Mouse (Mus musculus) kidney, embryonic 16.5 days (tissue): ENCODE data around the gene Txlng. TPM values are rescaled to one million over a fixed set of nuclear protein-coding genes. Genes with fewer than 3 reads are reported as not detected.

Experiments used
- ATAC-seq: fragments of 200-750 bp; cut with Nextera tagmentation; 2 replicates; pipeline ENCODE4 v1.8.0; 2017; ENCODE audit warnings: moderate TSS enrichment; ENCODE audit not compliant: low FRiP score, low TSS enrichment
- H3K27ac ChIP-seq: fragments of 300-500 bp; sonication (generic); 2 replicates; pipeline ENCODE4 v1.5.1; 2014; ENCODE audit warnings: low read length
- H3K27me3 ChIP-seq: fragments of 300-500 bp; sonication (generic); 2 replicates; pipeline ENCODE4 v1.6.1; 2014; ENCODE audit warnings: low read length, control low read depth, mixed read lengths; ENCODE audit not compliant: insufficient read depth
- H3K36me3 ChIP-seq: fragments of 300-500 bp; sonication (generic); 2 replicates; pipeline ENCODE4 v1.6.1; 2014; ENCODE audit warnings: low read length, control low read depth, mixed read lengths; ENCODE audit not compliant: insufficient read depth
- H3K4me1 ChIP-seq: fragments of 300-500 bp; sonication (generic); 2 replicates; pipeline ENCODE4 v1.6.1; 2014; ENCODE audit warnings: low read length, control low read depth, mixed read lengths; ENCODE audit not compliant: insufficient read depth
- H3K4me2 ChIP-seq: fragments of 300-500 bp; sonication (generic); replicated peaks from 2 replicates; pipeline ENCODE4 v1.6.1; 2014; ENCODE audit warnings: low read depth, low read length
- H3K4me3 ChIP-seq: fragments of 300-500 bp; sonication (generic); 2 replicates; pipeline ENCODE4 v1.5.1; 2014; ENCODE audit warnings: mild to moderate bottlenecking, low read length
- H3K9ac ChIP-seq: fragments of 300-500 bp; sonication (generic); replicated peaks from 2 replicates; pipeline ENCODE4 v1.6.1; 2014; ENCODE audit warnings: low read length
- H3K9me3 ChIP-seq: fragments of 300-500 bp; sonication (generic); 2 replicates; pipeline ENCODE4 v1.6.1; 2016; ENCODE audit warnings: low read length, control low read depth
- WGBS: fragments of 180-500 bp; shearing (Covaris S2); extraction: QIAGEN DNeasy Blood & Tissue Kit; methylation state at CpG from one replicate; pipeline ENCODE4 v1.1.7; 2014; 5-methylcytosine and 5-hydroxymethylcytosine counted together
- polyA plus RNA-seq: library from polyadenylated mRNA; unstranded; fragments of >200 nt; fragmentation: Nextera tagmentation; extraction: Ambion mirVana; gene quantifications from 2 replicates; pipeline ENCODE4 v1.2.1, GENCODE M21; 2015

Gene Txlng
- polyA plus RNA-seq, 1 experiment from 2014 or later = 15.3 TPM

- Histone ChIP-seq H3K9me3 (no peaks in the 10 kb centered on the region), H3K4me2 (peak overlapping the region; percentile 54), H3K4me3 (peak overlapping the region; percentile 70), H3K4me1 (peaks cover 16% of the 10 kb centered on the region; the same call in 1 of the 2 replicates), H3K27me3 (no peaks in the 10 kb centered on the region), H3K36me3 (0 out of 2 replicates have a peak, but pooled peaks cover 3% of the 10 kb centered on the region), H3K27ac (no peak overlapping the region; the same call in 1 of the 2 replicates), H3K9ac (peak overlapping the region; percentile 85)
- 34% methylated on average over 9 of the region's 9 CpGs for WGBS
- ATAC-seq = no peak
Observed at GRCm38 (mm10) chrX:162761716-162762395, 67.4 kb downstream of the Txlng start.

GRCm38 (mm10) chrX:162760958-162761515 lies 68.2 kb downstream of the Txlng start:
- peak overlapping the region; percentile 99 for H3K27ac ChIP-seq
- H3K9me3 ChIP-seq = no peaks in the 10 kb centered on the region
- peak overlapping the region; percentile 54 for H3K4me2 ChIP-seq
- 0 out of 2 replicates have a peak, but pooled peaks cover 3% of the 10 kb centered on the region for H3K36me3 ChIP-seq
- no peak for ATAC-seq
- WGBS = 19% methylated on average over 30 of the region's 50 CpGs
- H3K4me3 ChIP-seq = peak overlapping the region; percentile 70
- H3K27me3 ChIP-seq = no peaks in the 10 kb centered on the region
- H3K9ac ChIP-seq = peak overlapping the region; percentile 85
- peaks cover 16% of the 10 kb centered on the region; the same call in 1 of the 2 replicates for H3K4me1 ChIP-seq

DNA sequence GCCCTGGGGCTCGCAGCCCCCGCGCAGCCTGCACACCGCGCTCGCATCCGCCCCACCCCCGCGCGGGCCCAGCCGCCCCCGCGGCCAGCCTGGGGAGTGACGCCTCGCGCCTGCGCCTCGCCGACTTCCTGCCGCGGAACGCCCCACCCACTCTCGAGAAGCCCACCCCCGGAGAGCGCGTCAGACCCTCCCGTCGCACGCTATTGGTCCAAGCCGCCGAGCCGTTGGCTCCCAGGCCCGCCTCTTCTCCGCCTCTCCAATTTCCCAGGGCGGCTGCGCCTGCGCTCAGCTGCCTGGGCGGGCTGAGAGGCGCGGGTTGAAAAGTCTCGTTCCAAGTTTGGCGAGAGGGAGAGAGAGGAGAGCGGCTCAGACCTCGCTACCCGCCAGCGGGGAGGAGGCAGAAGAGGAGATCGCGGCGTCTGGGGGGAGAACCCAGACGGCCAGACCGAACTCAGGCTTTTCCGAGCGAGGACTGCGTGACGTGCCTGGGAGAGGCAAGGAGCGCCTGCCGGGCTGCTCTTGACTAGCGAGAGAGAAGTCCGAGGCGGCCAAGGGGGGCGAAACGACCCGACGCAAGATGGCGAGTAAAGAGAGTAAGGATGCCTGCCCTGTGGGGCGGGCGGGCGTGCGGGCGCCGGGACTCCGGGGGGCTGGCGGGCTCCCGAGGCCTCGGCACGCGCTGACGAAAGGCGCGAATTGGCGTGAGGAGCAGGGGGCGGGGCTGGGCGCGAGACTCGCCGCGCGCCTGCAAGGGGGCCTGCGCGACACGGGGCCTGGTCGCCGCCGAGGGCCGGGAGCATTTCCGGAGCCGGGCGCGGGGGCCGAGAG lies 68.9 kb downstream of the Txlng start, which contains the start of gene Rbbp7:
Gene Rbbp7, plus strand, starts transcription at position 288 of the 828 bp plus-strand sequence.
- no peaks in the 10 kb centered on the region for H3K27me3 ChIP-seq
- H3K4me3 ChIP-seq = peak within 1 kb of the TSS; percentile 70
- H3K9ac ChIP-seq = peak within 1 kb of the TSS; percentile 85
- no peaks in the 10 kb centered on the region for H3K9me3 ChIP-seq
- H3K27ac ChIP-seq = peak within 1 kb of the TSS; percentile 99
- peak within 1 kb of the TSS; percentile 54 for H3K4me2 ChIP-seq
- peak; percentile 98 for ATAC-seq
- 19% methylated on average over 48 of the region's 100 CpGs for WGBS
- peaks cover 16% of the 10 kb centered on the region; the same call in 1 of the 2 replicates for H3K4me1 ChIP-seq
- 0 out of 2 replicates have a peak, but pooled peaks cover 3% of the 10 kb centered on the region for H3K36me3 ChIP-seq

DNA sequence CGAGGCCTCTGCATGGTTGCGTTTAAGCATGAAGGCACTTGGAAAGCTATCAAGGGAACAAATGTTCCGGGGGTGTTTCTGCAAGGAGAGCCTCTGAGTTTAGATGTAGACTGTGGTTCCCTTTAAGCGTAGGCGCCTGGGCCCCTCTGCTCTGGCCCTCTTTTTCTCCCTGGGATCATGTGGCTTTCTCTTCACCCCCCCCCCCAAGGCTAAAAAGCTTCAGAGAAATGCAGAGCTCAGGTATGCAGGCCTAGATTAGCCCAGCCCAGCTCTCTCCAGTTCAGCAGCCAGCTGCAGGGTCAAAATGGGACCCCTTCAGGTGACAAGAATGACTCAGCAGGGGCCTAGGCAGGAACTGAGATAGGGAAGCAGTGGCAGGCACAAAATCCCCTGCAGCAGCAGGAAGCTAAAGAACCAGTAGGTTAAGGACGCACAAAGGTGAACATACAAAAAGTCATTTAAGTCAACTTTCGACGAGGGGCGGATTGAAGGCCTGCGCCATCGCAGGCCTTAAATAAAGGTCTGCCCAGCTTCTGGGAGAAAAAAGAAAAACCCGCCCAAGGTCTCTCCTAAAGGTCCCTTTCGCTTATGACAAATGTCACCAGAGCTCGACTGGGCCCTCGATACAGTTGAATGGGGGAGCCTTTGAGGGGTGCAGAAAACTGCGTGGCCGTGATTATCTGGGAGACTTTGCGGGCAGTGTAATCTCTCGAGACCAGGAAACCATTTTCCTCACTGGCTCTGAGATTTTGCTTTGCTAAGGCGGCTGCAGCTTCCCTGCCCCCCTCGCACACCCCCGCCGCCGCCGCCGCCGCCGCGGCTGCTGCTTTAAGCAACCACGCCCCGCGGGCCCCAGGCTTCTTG lies 69.8 kb downstream of the Txlng start:
- no peaks in the 10 kb centered on the region for H3K9me3 ChIP-seq
- peak; percentile 36; the same call in 1 of the 2 replicates for ATAC-seq

DNA sequence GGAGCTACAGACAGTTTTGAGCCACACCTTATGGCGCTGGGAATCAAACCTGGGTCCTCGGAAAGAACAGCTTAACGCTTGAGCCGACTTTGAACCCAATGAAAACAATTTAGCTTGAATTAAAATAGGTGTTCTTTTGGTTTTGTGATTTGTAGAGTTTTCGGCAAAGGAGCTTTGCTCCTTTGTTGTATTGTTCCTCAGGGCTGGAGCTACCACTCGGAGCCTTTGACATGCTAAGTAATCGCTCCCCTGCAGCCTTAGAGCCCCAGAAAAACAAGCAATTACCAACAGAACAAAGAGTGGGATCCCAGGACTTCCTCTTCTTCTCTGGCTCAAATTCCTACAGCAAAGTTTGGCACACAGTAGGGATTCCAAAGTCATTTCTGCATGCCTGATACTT lies 73.2 kb downstream of the Txlng start:
- H3K27me3 ChIP-seq = peaks cover 7% of the 10 kb centered on the region
- no peak overlapping the region for H3K27ac ChIP-seq
- no peaks in the 10 kb centered on the region for H3K36me3 ChIP-seq
- no peak overlapping the region for H3K4me2 ChIP-seq
- 63% methylated on average over 7 of the region's 7 CpGs for WGBS
- H3K4me3 ChIP-seq = no peak overlapping the region
- H3K4me1 ChIP-seq = peaks cover 10% of the 10 kb centered on the region; the same call in 1 of the 2 replicates
- ATAC-seq = no peak
- H3K9ac ChIP-seq = no peak overlapping the region
- H3K9me3 ChIP-seq = no peaks in the 10 kb centered on the region

More for the DNA sequence above, 69.8 kb downstream of the Txlng start:
- Histone ChIP-seq H3K36me3 (no peaks in the 10 kb centered on the region), H3K4me2 (peak overlapping the region; percentile 47), H3K9ac (peak overlapping the region; percentile 62), H3K4me1 (peaks cover 16% of the 10 kb centered on the region; the same call in 1 of the 2 replicates), H3K4me3 (peak overlapping the region; percentile 35), H3K27me3 (no peaks in the 10 kb centered on the region), H3K27ac (peak overlapping the region; percentile 96)
- WGBS = 31% methylated on average over 20 of the region's 32 CpGs

DNA sequence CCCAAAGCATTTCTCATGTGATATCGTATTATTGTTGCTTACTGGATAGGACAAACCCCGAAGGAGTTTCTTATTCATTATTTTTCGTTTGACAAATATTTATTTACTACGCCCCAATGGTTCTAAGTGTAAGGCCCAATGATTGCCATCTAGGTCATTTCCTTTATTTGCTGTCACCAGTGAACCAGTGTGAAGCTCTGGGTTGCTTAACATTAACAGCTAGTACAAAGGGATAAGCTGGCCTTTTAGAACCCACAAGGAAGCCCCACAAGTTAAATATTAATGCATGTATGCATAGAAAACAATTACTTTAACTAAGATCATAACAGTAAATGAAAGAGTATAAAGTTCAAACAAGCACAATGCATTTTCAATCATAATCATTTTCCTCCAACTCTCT lies 74.9 kb downstream of the Txlng start:
- Histone ChIP-seq H3K27ac (no peak overlapping the region), H3K9me3 (no peaks in the 10 kb centered on the region)
- WGBS = 74% methylated on average over 4 of the region's 4 CpGs

DNA sequence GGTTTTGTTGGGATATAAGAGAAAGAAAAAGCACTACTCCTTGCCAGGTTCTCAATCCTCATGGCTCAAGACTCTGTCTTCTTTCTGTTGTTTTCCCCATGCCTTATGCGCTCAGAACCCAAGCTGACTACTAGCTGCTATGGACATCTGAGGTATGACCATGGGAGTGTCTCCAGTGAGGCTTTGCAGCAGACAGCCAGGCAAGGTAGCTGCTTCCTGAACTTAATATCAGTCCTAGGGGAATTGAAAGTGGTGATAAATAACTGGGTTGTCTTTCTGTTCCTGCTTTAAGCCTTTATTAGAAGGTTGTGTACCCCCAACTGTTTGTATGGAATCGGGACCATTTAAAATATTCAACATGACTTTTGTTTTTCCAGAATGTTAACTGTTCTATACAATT lies 76.8 kb downstream of the Txlng start:
- peaks cover 14% of the 10 kb centered on the region for H3K27me3 ChIP-seq

More for the DNA sequence above, 74.9 kb downstream of the Txlng start:
- Histone ChIP-seq H3K4me3 (no peak overlapping the region), H3K27me3 (peaks cover 7% of the 10 kb centered on the region), H3K36me3 (no peaks in the 10 kb centered on the region), H3K4me2 (no peak overlapping the region), H3K9ac (no peak overlapping the region), H3K4me1 (peaks cover 7% of the 10 kb centered on the region; the same call in 1 of the 2 replicates)
- ATAC-seq = no peak

DNA sequence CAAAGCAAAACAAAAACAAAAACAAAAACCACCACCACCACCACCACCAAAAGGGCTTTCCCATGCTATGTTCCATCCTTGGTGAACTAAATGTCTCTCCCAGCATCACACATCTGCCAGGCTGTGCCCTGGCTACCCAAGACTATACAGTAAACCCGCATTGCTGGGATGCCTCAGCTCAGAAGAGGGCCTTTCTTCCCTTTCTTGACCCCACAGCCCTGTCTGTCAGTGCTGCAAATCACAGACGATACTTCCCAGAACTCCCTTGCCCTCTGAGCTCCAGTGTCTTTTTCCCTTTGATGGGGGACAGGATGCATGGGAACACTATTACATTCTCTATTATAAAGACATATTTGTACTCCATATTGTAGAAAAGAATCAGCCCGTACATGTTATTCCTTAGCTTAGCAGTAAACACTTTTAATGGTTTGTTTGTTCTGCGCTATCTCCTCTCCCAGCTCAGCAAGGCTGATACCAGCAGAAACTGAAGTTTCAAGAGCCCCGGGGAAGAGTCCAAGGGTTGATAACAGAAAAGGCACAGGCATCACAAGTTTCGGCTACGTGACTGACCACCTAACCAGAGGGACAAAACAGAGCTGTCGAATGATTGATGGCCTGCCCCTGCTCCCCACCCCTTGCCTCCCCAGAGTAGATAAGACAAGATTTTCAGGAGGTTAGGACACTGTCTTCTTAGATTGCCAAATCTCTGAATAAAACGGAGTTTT lies 80.4 kb downstream of the Txlng start:
- no peak overlapping the region for H3K9ac ChIP-seq
- peaks cover 14% of the 10 kb centered on the region for H3K27me3 ChIP-seq
- no peak overlapping the region for H3K27ac ChIP-seq
- no peaks in the 10 kb centered on the region for H3K36me3 ChIP-seq
- no peak for ATAC-seq
- 54% methylated on average over 9 of the region's 9 CpGs for WGBS
- no peaks in the 10 kb centered on the region for H3K4me1 ChIP-seq
- H3K4me2 ChIP-seq = no peak overlapping the region
- no peaks in the 10 kb centered on the region for H3K9me3 ChIP-seq
- no peak overlapping the region for H3K4me3 ChIP-seq

More for the DNA sequence above, 76.8 kb downstream of the Txlng start:
- H3K9me3 ChIP-seq = no peaks in the 10 kb centered on the region
- no peaks in the 10 kb centered on the region for H3K36me3 ChIP-seq
- ATAC-seq = no peak
- no peak overlapping the region for H3K9ac ChIP-seq
- H3K4me1 ChIP-seq = no peaks in the 10 kb centered on the region
- H3K4me2 ChIP-seq = no peak overlapping the region
- no peak overlapping the region for H3K27ac ChIP-seq
- no peak overlapping the region for H3K4me3 ChIP-seq
- 93% methylated on average over 2 of the region's 2 CpGs for WGBS
